Mouse (Mus musculus) liver, postnatal 0 days (tissue): Measurements from ENCODE around the gene Dop1b.
"Not testable (repeated sequence)": the region's sequence is repeated elsewhere in the genome, so short reads cannot be mapped to it uniquely, and the experiment has no call there.

Experiments
- CTCF ChIP-seq: sonication (generic); IDR thresholded peaks from 2 replicates; pipeline ENCODE4 v1.5.1; 2016; ENCODE audit warnings: antibody characterized with exemption, low read depth
- EP300 ChIP-seq: IDR thresholded peaks from 2 replicates; pipeline ENCODE4 v1.6.1; 2016; ENCODE audit warnings: antibody characterized with exemption, low read depth, mild to moderate bottlenecking

GRCm38 (mm10) chr16:93822433-93823225, 110.9 kb downstream of the Dop1b start:
- not testable (repeated sequence) for TF ChIP-seq EP300, CTCF
